12 mouse cellular contexts compared by ENCODE assay signal in the genomic region with DNA sequence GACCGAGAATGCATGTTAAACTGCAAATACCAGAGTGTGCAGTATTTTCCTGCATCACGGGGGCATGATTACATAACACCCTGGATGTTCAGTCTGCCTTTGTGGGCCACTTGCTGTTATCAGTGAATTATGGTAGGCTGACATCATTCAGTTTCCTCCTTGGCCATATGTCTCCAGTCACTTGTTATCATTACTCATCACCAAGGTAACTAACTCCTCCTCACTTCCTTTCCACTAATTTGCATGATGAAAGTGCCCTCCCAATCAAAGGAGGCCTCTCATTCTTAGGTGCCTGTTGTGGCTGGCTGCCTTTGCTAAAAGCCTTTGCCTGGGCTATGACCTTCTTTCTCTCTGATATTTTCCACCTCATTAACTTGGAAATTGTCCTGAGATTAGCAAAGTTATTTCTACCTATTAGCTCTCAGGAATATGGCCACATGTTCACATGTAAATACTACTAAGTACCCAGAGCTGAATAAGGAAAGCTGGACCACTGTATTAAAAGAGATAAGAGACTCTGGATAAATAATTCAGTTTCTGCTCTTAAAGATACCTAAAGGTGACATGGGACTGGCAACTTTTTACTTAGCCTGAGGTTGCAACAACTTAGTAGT.
A peak's percentile ranks its signal among the peaks of the same experiment; 100 is the strongest.
DNase-seq lines count a peak whose midpoint lies in the region; ATAC-seq lines count a peak whose summit lies in the region.
"Had no signal": no experiment of that assay in that cellular context is flagged by ENCODE, and none has a peak within 500 bp of the region (broad histone marks: within the 10 kb centered on the region; RNA-seq: fewer than 3 reads in every experiment).

No protein-coding gene starts in this region.

- intact Hi-C loops in gastrocnemius, postnatal 14 days (cut with DNase I; ENCODE audit: low total_unique reads) = no loop called here

- H3K9me3 ChIP-seq in forebrain, embryonic 13.5 days (replicated peaks) = no peaks in the 10 kb centered on the region
- H3K9me3 ChIP-seq in forebrain, embryonic 10.5 days = no peaks in the 10 kb centered on the region
- H3K9me3 ChIP-seq: embryonic facial prominence, embryonic 12.5 days; limb, embryonic 12.5 days had no signal

- no peaks in the 10 kb centered on the region for H3K36me3 ChIP-seq in forebrain, embryonic 13.5 days (ENCODE audit: poor library complexity, severe bottlenecking)
- no peaks in the 10 kb centered on the region for H3K36me3 ChIP-seq in forebrain, embryonic 10.5 days (replicated peaks)
- H3K36me3 ChIP-seq: embryonic facial prominence, embryonic 12.5 days; limb, embryonic 12.5 days had no signal

- DNase-seq in forebrain, embryonic 10.5 days (ENCODE audit: extremely low spot score, low spot score) = no peak
- DNase-seq in 416B (ENCODE audit: low read depth) = peak; percentile 17
- peak; percentile 28 for DNase-seq in embryo, embryonic 10.5 days (ENCODE audit: low spot score)
- peak; percentile 18 for DNase-seq in layer of hippocampus, adult 9-10 months (ENCODE audit: low spot score)
- DNase-seq in T-cell, adult 2 months (ENCODE audit: low spot score) = no peak
- no peak for DNase-seq in thymus, postnatal 25 days
- no peak for DNase-seq in gastrocnemius, postnatal 14 days
- DNase-seq: gastrocnemius, postnatal 25 days; kidney, adult 18-20 months had no signal

- no peak overlapping the region for H3K4me3 ChIP-seq in forebrain, embryonic 13.5 days
- no peak overlapping the region for H3K4me3 ChIP-seq in forebrain, embryonic 10.5 days
- H3K4me3 ChIP-seq: embryonic facial prominence, embryonic 12.5 days; limb, embryonic 12.5 days had no signal

- no peak overlapping the region for H3K4me2 ChIP-seq in forebrain, embryonic 13.5 days
- H3K4me2 ChIP-seq: embryonic facial prominence, embryonic 12.5 days; limb, embryonic 12.5 days had no signal

- peak; percentile 51; the same call in 1 of the 2 replicates for ATAC-seq in forebrain, embryonic 13.5 days

- WGBS in forebrain, embryonic 13.5 days = 54% methylated on average over 2 of the region's 2 CpGs
- 82% methylated on average over 2 of the region's 2 CpGs for WGBS in forebrain, embryonic 10.5 days

- no peaks in the 10 kb centered on the region for H3K27me3 ChIP-seq in forebrain, embryonic 13.5 days
- no peaks in the 10 kb centered on the region for H3K27me3 ChIP-seq in forebrain, embryonic 10.5 days (ENCODE audit: poor library complexity, severe bottlenecking)
- H3K27me3 ChIP-seq: embryonic facial prominence, embryonic 12.5 days; limb, embryonic 12.5 days had no signal

- no peak overlapping the region for H3K9ac ChIP-seq in forebrain, embryonic 13.5 days
- H3K9ac ChIP-seq: embryonic facial prominence, embryonic 12.5 days; limb, embryonic 12.5 days had no signal

- 0 out of 2 replicates have a peak, but pooled peaks cover 5% of the 10 kb centered on the region for H3K4me1 ChIP-seq in forebrain, embryonic 13.5 days
- H3K4me1 ChIP-seq in forebrain, embryonic 10.5 days = peaks cover 5% of the 10 kb centered on the region; the same call in 1 of the 2 replicates
- H3K4me1 ChIP-seq: embryonic facial prominence, embryonic 12.5 days; limb, embryonic 12.5 days had no signal

- H3K27ac ChIP-seq in forebrain, embryonic 13.5 days = no peak overlapping the region
- no peak overlapping the region for H3K27ac ChIP-seq in forebrain, embryonic 10.5 days
- H3K27ac ChIP-seq: embryonic facial prominence, embryonic 12.5 days; limb, embryonic 12.5 days had no signal

Comparison
In these comparisons a context has a peak if more than half of its experiments do, and no peak if none do; other contexts are left out.
1. DNase-seq: peak in 416B (single experiment), embryo, embryonic 10.5 days (single experiment) and layer of hippocampus, adult 9-10 months (single experiment); none in forebrain, embryonic 10.5 days (single experiment), T-cell, adult 2 months (single experiment), thymus, postnatal 25 days (single experiment) and gastrocnemius, postnatal 14 days (single experiment).